Mouse (Mus musculus): ENCODE measurements around the gene Olfr657. TPM values are rescaled to one million over a fixed set of nuclear protein-coding genes. Genes with fewer than 3 reads are reported as not detected.

The Olfr657 gene
- polyA plus RNA-seq, 1 experiment from 2014 or later, result not detected

- H3K4me3 ChIP-seq (ENCODE audit: low read depth, low read length), result no peak within 1 kb of the TSS
- H3K27me3 ChIP-seq (ENCODE audit: control insufficient read depth, insufficient read depth, low read length), result no peaks in the 10 kb centered on the region
- ATAC-seq (ENCODE audit: low FRiP score) (no peak), DNase-seq (ENCODE audit: low spot score, missing footprints) (no peak)
- H3K27ac ChIP-seq (ENCODE audit: low read depth, low read length), result no peak within 1 kb of the TSS
- 72% methylated on average over 4 of the region's 4 CpGs for WGBS
- no peaks in the 10 kb centered on the region for H3K36me3 ChIP-seq (ENCODE audit: control insufficient read depth, insufficient read depth, low read length)
- no peaks in the 10 kb centered on the region for H3K4me1 ChIP-seq (ENCODE audit: control insufficient read depth, insufficient read depth, low read length)
- H3K9ac ChIP-seq (ENCODE audit: low read length), result no peak within 1 kb of the TSS
- no peaks in the 10 kb centered on the region for H3K9me3 ChIP-seq (ENCODE audit: control insufficient read depth, low read length)
- H3K4me2 ChIP-seq, result no peak within 1 kb of the TSS
Observed at GRCm38 (mm10) chr7:104613655-104614054, 10.9 kb upstream of the Olfr657 start, which contains the start of gene Olfr656. Gene Olfr656, plus strand, starts transcription at chr7:104613955.

GRCm38 (mm10) chr7:104646841-104647482, 22.4 kb downstream of the Olfr657 start, which contains the start of gene Olfr658:
Gene Olfr658, minus strand, starts transcription at chr7:104647305.
- Histone ChIP-seq H3K4me3 (ENCODE audit: low read depth, low read length) (peak within 1 kb of the TSS; percentile 16; the same call in 1 of the 2 replicates), H3K27ac (ENCODE audit: low read depth, low read length) (no peak within 1 kb of the TSS), H3K4me2 (peak within 1 kb of the TSS; percentile 37), H3K9ac (ENCODE audit: low read length) (no peak within 1 kb of the TSS), H3K9me3 (ENCODE audit: control insufficient read depth, low read length) (no peaks in the 10 kb centered on the region), H3K36me3 (ENCODE audit: control insufficient read depth, insufficient read depth, low read length) (no peaks in the 10 kb centered on the region), H3K4me1 (ENCODE audit: control insufficient read depth, insufficient read depth, low read length) (no peaks in the 10 kb centered on the region), H3K27me3 (ENCODE audit: control insufficient read depth, insufficient read depth, low read length) (no peaks in the 10 kb centered on the region)
- 30% methylated on average over 22 of the region's 22 CpGs for whole genome bisulfite sequencing
- ATAC-seq (ENCODE audit: low FRiP score) (peak; percentile 96), DNase-seq (ENCODE audit: low spot score, missing footprints) (peak; percentile 89)

- no peaks in the 10 kb centered on the region for H3K27me3 ChIP-seq (ENCODE audit: control insufficient read depth, insufficient read depth, low read length)
- ATAC-seq (ENCODE audit: low FRiP score) (no peak), DNase-seq (ENCODE audit: low spot score, missing footprints) (no peak)
- no peak within 1 kb of the TSS for H3K4me3 ChIP-seq (ENCODE audit: low read depth, low read length)
- no peaks in the 10 kb centered on the region for H3K4me1 ChIP-seq (ENCODE audit: control insufficient read depth, insufficient read depth, low read length)
- H3K9ac ChIP-seq (ENCODE audit: low read length), result no peak within 1 kb of the TSS
- H3K36me3 ChIP-seq (ENCODE audit: control insufficient read depth, insufficient read depth, low read length), result no peaks in the 10 kb centered on the region
- WGBS, result 81% methylated on average over 3 of the region's 3 CpGs
- no peak within 1 kb of the TSS for H3K4me2 ChIP-seq
- no peak within 1 kb of the TSS for H3K27ac ChIP-seq (ENCODE audit: low read depth, low read length)
- H3K9me3 ChIP-seq (ENCODE audit: control insufficient read depth, low read length), result no peaks in the 10 kb centered on the region
Observed at GRCm38 (mm10) chr7:104666453-104666852, 41.9 kb downstream of the Olfr657 start, which contains the start of gene Olfr659. Gene Olfr659, plus strand, starts transcription at chr7:104666753.

- peak; percentile 39 for DNase-seq (ENCODE audit: low spot score, missing footprints)
- no peaks in the 10 kb centered on the region for H3K27me3 ChIP-seq (ENCODE audit: control insufficient read depth, insufficient read depth, low read length)
- no peaks in the 10 kb centered on the region for H3K4me1 ChIP-seq (ENCODE audit: control insufficient read depth, insufficient read depth, low read length)
- no peak within 1 kb of the TSS for H3K4me3 ChIP-seq (ENCODE audit: low read depth, low read length)
- no peak within 1 kb of the TSS for H3K27ac ChIP-seq (ENCODE audit: low read depth, low read length)
- H3K4me2 ChIP-seq, result no peak within 1 kb of the TSS
- WGBS, result 93% methylated on average over 2 of the region's 2 CpGs
- H3K36me3 ChIP-seq (ENCODE audit: control insufficient read depth, insufficient read depth, low read length), result no peaks in the 10 kb centered on the region
- no peak for ATAC-seq (ENCODE audit: low FRiP score)
- no peaks in the 10 kb centered on the region for H3K9me3 ChIP-seq (ENCODE audit: control insufficient read depth, low read length)
- no peak within 1 kb of the TSS for H3K9ac ChIP-seq (ENCODE audit: low read length)
Observed at GRCm38 (mm10) chr7:104686201-104686600, 61.6 kb downstream of the Olfr657 start, which contains the start of gene Olfr661. Gene Olfr661, plus strand, starts transcription at chr7:104686501.

Other genes with a start within 250 kb of the Olfr657 start
- gene Trim30c, start 224.0 kb upstream of the Olfr657 start, polyA plus RNA-seq (2014; fragmentation: Nextera tagmentation; extraction: Ambion mirVana), result 0.10 TPM in 1 of 2 replicates, not detected in the other
- 1.1 and 1.2 TPM in 2 replicates for gene Trim30a, start 159.6 kb upstream of the Olfr657 start, polyA plus RNA-seq (2014; fragmentation: Nextera tagmentation; extraction: Ambion mirVana)
- gene Trim30d, start 116.9 kb upstream of the Olfr657 start, polyA plus RNA-seq (2014; fragmentation: Nextera tagmentation; extraction: Ambion mirVana), result 0.07 and 0.34 TPM in 2 replicates
- not detected in 2 replicates for gene Olfr651, start 74.7 kb upstream of the Olfr657 start, polyA plus RNA-seq (2014; fragmentation: Nextera tagmentation; extraction: Ambion mirVana)
- not detected in 2 replicates for gene Olfr652, start 63.9 kb upstream of the Olfr657 start, polyA plus RNA-seq (2014; fragmentation: Nextera tagmentation; extraction: Ambion mirVana)
- not detected in 2 replicates for gene Olfr653, start 47.5 kb upstream of the Olfr657 start, polyA plus RNA-seq (2014; fragmentation: Nextera tagmentation; extraction: Ambion mirVana)
- gene Olfr654, start 37.8 kb upstream of the Olfr657 start, polyA plus RNA-seq (2014; fragmentation: Nextera tagmentation; extraction: Ambion mirVana), result not detected in 2 replicates
- gene Olfr655, start 23.0 kb upstream of the Olfr657 start, polyA plus RNA-seq (2014; fragmentation: Nextera tagmentation; extraction: Ambion mirVana), result not detected in 2 replicates
- not detected in 2 replicates for gene Olfr656, start 10.8 kb upstream of the Olfr657 start, polyA plus RNA-seq (2014; fragmentation: Nextera tagmentation; extraction: Ambion mirVana)
- gene Olfr658, start 22.5 kb downstream of the Olfr657 start, polyA plus RNA-seq (2014; fragmentation: Nextera tagmentation; extraction: Ambion mirVana), result not detected in 2 replicates
- gene Olfr659, start 42.0 kb downstream of the Olfr657 start, polyA plus RNA-seq (2014; fragmentation: Nextera tagmentation; extraction: Ambion mirVana), result not detected in 2 replicates
- not detected in 2 replicates for gene Olfr661, start 61.7 kb downstream of the Olfr657 start, polyA plus RNA-seq (2014; fragmentation: Nextera tagmentation; extraction: Ambion mirVana)
- gene Usp17le, start 152.7 kb downstream of the Olfr657 start, polyA plus RNA-seq (2014; fragmentation: Nextera tagmentation; extraction: Ambion mirVana), result not detected in 2 replicates
- not detected in 2 replicates for gene Usp17lb, start 217.8 kb downstream of the Olfr657 start, polyA plus RNA-seq (2014; fragmentation: Nextera tagmentation; extraction: Ambion mirVana)
- gene Usp17la, start 232.2 kb downstream of the Olfr657 start, polyA plus RNA-seq (2014; fragmentation: Nextera tagmentation; extraction: Ambion mirVana), result not detected in 2 replicates

All from midbrain, embryonic 11.5 days (tissue).